Comparison of ENCODE assay signal across 19 mouse cellular contexts in the genomic region with DNA sequence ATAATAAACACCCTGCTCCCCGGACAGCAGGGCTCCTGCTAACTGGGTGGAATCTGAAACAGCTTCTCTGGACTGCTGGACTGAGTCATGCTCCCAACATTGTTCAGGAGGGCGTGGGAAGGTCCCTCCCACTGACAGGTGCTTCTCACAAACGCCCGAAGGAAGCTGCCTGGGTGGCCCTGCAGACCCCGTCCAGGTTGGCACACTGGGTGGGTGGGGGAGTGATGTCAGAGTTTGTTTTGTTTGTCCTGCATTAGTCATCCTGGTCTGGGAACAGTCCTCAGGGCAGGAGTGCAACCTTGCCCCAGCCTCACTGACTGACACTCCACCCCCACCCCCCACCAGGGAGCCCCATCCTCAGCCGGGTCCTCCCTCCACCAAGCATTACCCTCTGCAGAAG.
A peak's percentile ranks its signal among the peaks of the same experiment; 100 is the strongest.
DNase-seq lines count a peak whose midpoint lies in the region; ATAC-seq and TF ChIP-seq lines count a peak whose summit lies in the region.
"Had no signal": no experiment of that assay in that cellular context is flagged by ENCODE, and none has a peak within 500 bp of the region (broad histone marks: within the 10 kb centered on the region; RNA-seq: fewer than 3 reads in every experiment).

No protein-coding gene starts in this region.

- H3K27ac ChIP-seq in heart, postnatal 0 days (ENCODE audit: low read depth), result 0 out of 2 replicates have a peak overlapping the region, but pooled peaks have one; percentile 18
- H3K27ac ChIP-seq in stomach, postnatal 0 days (replicated peaks), result no peak overlapping the region
- H3K27ac ChIP-seq in forebrain, embryonic 15.5 days (replicated peaks), result no peak overlapping the region
- H3K27ac ChIP-seq: embryonic facial prominence, embryonic 13.5 days; forebrain, embryonic 12.5 days; liver, embryonic 14.5 days had no signal

- no peak overlapping the region for H3K4me3 ChIP-seq in heart, postnatal 0 days (ENCODE audit: low read depth, low read length)
- H3K4me3 ChIP-seq in stomach, postnatal 0 days (ENCODE audit: low read depth, low read length), result no peak overlapping the region
- no peak overlapping the region for H3K4me3 ChIP-seq in forebrain, embryonic 15.5 days
- H3K4me3 ChIP-seq: embryonic facial prominence, embryonic 13.5 days; forebrain, embryonic 12.5 days; neural tube, embryonic 13.5 days had no signal

- no peak for TF ChIP-seq CTCF in heart, postnatal 0 days (IDR thresholded peaks at IDR 0.05; ENCODE audit: low read depth)
- TF ChIP-seq CTCF in stomach, postnatal 0 days (IDR thresholded peaks at IDR 0.05; ENCODE audit: low read depth), result no peak

- H3K27me3 ChIP-seq in heart, postnatal 0 days (ENCODE audit: control insufficient read depth, insufficient read depth, low read length), result no peaks in the 10 kb centered on the region
- H3K27me3 ChIP-seq in stomach, postnatal 0 days (ENCODE audit: control insufficient read depth, insufficient read depth, low read length), result no peaks in the 10 kb centered on the region
- H3K27me3 ChIP-seq in forebrain, embryonic 15.5 days, result no peaks in the 10 kb centered on the region
- H3K27me3 ChIP-seq: embryonic facial prominence, embryonic 13.5 days; forebrain, embryonic 12.5 days; neural tube, embryonic 13.5 days had no signal

- no peak overlapping the region for H3K9ac ChIP-seq in heart, postnatal 0 days (replicated peaks; ENCODE audit: low read depth, low read length)
- no peak overlapping the region for H3K9ac ChIP-seq in stomach, postnatal 0 days (ENCODE audit: low read length)
- H3K9ac ChIP-seq in forebrain, embryonic 15.5 days (replicated peaks), result no peak overlapping the region
- H3K9ac ChIP-seq: embryonic facial prominence, embryonic 13.5 days; forebrain, embryonic 12.5 days; liver, embryonic 14.5 days; neural tube, embryonic 13.5 days had no signal

- TF ChIP-seq EP300 in heart, postnatal 0 days (IDR thresholded peaks at IDR 0.05; ENCODE audit: low read depth), result no peak
- no peak for TF ChIP-seq EP300 in stomach, postnatal 0 days (optimal IDR thresholded peaks at IDR 0.05)

- no peak overlapping the region for H3K4me2 ChIP-seq in heart, postnatal 0 days (ENCODE audit: low read depth, low read length)
- H3K4me2 ChIP-seq in stomach, postnatal 0 days (replicated peaks; ENCODE audit: low read depth), result no peak overlapping the region
- H3K4me2 ChIP-seq in forebrain, embryonic 15.5 days (replicated peaks), result no peak overlapping the region
- H3K4me2 ChIP-seq: embryonic facial prominence, embryonic 13.5 days; forebrain, embryonic 12.5 days; neural tube, embryonic 13.5 days had no signal

- no peaks in the 10 kb centered on the region for H3K36me3 ChIP-seq in heart, postnatal 0 days (replicated peaks; ENCODE audit: control insufficient read depth, insufficient read depth, low read length)
- H3K36me3 ChIP-seq in stomach, postnatal 0 days (ENCODE audit: control insufficient read depth, insufficient read depth, low read length), result no peaks in the 10 kb centered on the region
- no peaks in the 10 kb centered on the region for H3K36me3 ChIP-seq in forebrain, embryonic 15.5 days
- H3K36me3 ChIP-seq: embryonic facial prominence, embryonic 13.5 days; forebrain, embryonic 12.5 days; neural tube, embryonic 13.5 days had no signal

- H3K4me1 ChIP-seq in heart, postnatal 0 days (ENCODE audit: control insufficient read depth, insufficient read depth), result peaks cover 23% of the 10 kb centered on the region
- no peaks in the 10 kb centered on the region for H3K4me1 ChIP-seq in stomach, postnatal 0 days (replicated peaks; ENCODE audit: control insufficient read depth, insufficient read depth)
- no peaks in the 10 kb centered on the region for H3K4me1 ChIP-seq in forebrain, embryonic 15.5 days
- H3K4me1 ChIP-seq: embryonic facial prominence, embryonic 13.5 days; forebrain, embryonic 12.5 days; neural tube, embryonic 13.5 days had no signal

- H3K9me3 ChIP-seq in heart, postnatal 0 days (replicated peaks; ENCODE audit: control insufficient read depth, low read length), result no peaks in the 10 kb centered on the region
- no peaks in the 10 kb centered on the region for H3K9me3 ChIP-seq in stomach, postnatal 0 days (ENCODE audit: control insufficient read depth, low read length)
- H3K9me3 ChIP-seq in forebrain, embryonic 15.5 days, result no peaks in the 10 kb centered on the region
- H3K9me3 ChIP-seq: embryonic facial prominence, embryonic 13.5 days; forebrain, embryonic 12.5 days; neural tube, embryonic 13.5 days had no signal

- ATAC-seq in heart, postnatal 0 days (ENCODE audit: insufficient read depth, low read depth), result no peak
- ATAC-seq in stomach, postnatal 0 days (ENCODE audit: low FRiP score, low TSS enrichment), result peak; percentile 81
- ATAC-seq in forebrain, embryonic 15.5 days (replicated peaks), result no peak
- ATAC-seq: inflammation-experienced regulatory T-cells, adult 6 months; midbrain, embryonic 16.5 days had no signal

- no peak for DNase-seq in heart, postnatal 0 days (ENCODE audit: low spot score)
- DNase-seq in heart, adult 11 months, result no peak
- peak; percentile 60 for DNase-seq in urinary bladder, postnatal 14 days (ENCODE audit: low spot score)
- DNase-seq in urinary bladder, postnatal 10 days (ENCODE audit: low spot score), result no peak
- peak; percentile 49 for DNase-seq in ZHBTc4 (ENCODE audit: low read depth, low spot score)
- peak; percentile 73 for DNase-seq in stomach, postnatal 0 days (ENCODE audit: low spot score)
- DNase-seq in gastrocnemius, adult 8-10 months (ENCODE audit: low spot score in 2 of 2), result no peak
- DNase-seq: cerebellum, postnatal 14 days; gastrocnemius, postnatal 10 days; heart, postnatal 4 days; left cerebral cortex, postnatal 4 days; thymus, postnatal 36 days had no signal

- 28% methylated on average over 6 of the region's 6 CpGs for WGBS in heart, postnatal 0 days
- 23% methylated on average over 6 of the region's 6 CpGs for WGBS in stomach, postnatal 0 days
- WGBS in forebrain, embryonic 15.5 days, result 62% methylated on average over 6 of the region's 6 CpGs

Comparison
In these comparisons a context has a peak if more than half of its experiments do, and no peak if none do; other contexts are left out.
1. DNase-seq: peak in urinary bladder, postnatal 14 days (single experiment), ZHBTc4 (single experiment) and stomach, postnatal 0 days (single experiment); none in heart, postnatal 0 days (single experiment), heart, adult 11 months (single experiment), urinary bladder, postnatal 10 days (single experiment) and gastrocnemius, adult 8-10 months (0 of 2).